Mouse (Mus musculus) fibroblast of lung, adult 2 months (primary cell): ENCODE data around the gene Abhd2.

ENCODE experiments used
- DNase-seq: peaks from one replicate; pipeline ENCODE4 v3.0.0-alpha.2; 2011; ENCODE audit warnings: low read depth

Abhd2 gene

DNA sequence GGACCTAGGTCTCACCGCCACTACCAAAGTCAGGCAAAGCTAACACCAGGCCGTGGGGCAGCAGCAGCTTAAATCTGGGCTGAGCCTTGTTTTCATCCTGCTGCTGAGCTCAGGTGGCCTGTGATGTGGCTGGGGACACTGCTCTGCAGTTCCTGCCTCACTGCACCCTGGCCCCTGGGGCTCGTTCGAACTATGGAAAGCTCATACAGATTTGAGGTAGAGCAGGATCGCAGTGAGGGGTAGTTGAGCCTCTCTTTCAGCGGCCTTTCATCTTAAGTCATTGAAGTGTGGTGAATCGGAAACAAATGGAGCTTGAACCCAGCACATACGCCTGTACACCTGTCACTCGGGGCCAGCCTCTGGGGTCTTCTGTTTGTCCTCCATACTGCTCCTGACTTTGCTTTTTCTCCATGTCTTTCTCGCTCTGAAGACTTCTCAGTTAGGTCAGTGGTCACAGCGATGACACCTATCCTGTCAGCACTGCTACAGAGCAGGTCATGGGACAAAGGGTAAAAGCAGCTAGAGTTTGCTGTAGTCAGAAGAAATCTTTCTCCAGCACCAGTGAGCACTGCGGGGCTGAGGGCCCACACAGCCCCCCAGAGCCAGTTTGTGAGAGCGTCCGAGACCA is 20.7 kb downstream of the Abhd2 start:
- DNase-seq, result no peak

DNA sequence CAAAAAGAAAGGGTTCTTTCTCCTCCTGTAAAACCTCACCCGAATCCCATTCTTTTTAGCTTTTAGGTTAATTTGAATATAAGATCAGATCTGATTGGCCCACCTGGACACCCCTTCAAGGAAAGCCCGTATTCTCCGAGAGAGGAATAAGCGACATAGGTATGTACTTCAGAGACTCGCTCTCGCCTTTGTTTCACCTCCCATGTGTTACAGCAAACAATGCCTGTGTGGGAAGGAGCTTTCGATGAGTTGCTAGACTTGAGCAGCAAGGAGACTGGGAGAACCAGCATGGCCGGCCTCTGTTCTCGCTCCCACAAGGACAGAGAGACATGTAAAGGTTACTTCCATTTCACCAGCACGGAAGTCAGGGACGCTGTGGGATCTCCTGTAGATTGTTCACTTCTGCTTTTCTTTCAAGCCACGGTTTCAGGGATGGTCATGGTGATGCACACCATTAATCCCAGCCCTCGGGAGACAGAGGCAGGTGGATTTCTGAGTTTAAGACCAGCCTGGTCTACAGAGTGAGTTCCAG is 21.5 kb downstream of the Abhd2 start:
- DNase-seq, result no peak

GRCm38 (mm10) chr7:79295196-79295826 is 22.3 kb downstream of the Abhd2 start:
- DNase-seq, result no peak

DNA sequence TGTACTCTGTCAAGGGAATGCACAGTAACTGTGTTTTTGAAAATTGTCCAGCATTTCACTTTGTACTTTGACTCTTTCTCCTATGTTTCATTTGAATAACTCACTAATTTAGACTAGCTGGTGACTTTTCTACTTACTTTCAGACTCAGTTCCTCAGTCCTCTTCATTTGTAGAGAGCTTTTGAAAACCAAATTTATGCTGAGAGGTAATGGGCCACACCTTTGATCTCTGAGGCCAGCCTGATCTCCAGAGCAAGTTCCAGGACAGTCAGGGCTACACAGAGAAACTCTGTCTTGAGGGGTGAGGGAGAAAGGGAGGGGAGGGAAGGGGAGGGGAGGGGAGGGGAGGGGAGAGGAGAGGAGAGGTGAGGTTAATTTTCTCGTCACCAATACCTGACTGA is 25.7 kb downstream of the Abhd2 start:
- DNase-seq, result no peak

DNA sequence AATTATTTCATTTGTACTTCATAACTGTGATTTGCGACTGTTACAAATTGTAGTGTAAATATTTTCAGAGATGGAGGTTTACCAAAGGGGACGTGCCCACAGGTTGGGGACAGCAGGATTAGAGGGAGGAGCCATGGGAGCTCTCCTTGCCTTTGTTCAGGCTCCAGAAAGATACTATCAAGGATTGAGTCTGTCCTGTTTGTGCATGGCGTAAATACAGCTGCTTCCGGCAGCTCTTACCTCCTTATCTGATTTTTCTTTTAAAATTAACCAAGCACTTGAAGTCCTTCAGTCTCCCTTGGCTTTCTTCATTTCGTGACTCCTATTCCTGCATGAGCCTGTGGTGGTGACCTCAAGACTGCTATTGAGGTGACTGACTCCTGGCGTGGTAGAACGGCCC is 26.5 kb downstream of the Abhd2 start:
- no peak for DNase-seq

DNA sequence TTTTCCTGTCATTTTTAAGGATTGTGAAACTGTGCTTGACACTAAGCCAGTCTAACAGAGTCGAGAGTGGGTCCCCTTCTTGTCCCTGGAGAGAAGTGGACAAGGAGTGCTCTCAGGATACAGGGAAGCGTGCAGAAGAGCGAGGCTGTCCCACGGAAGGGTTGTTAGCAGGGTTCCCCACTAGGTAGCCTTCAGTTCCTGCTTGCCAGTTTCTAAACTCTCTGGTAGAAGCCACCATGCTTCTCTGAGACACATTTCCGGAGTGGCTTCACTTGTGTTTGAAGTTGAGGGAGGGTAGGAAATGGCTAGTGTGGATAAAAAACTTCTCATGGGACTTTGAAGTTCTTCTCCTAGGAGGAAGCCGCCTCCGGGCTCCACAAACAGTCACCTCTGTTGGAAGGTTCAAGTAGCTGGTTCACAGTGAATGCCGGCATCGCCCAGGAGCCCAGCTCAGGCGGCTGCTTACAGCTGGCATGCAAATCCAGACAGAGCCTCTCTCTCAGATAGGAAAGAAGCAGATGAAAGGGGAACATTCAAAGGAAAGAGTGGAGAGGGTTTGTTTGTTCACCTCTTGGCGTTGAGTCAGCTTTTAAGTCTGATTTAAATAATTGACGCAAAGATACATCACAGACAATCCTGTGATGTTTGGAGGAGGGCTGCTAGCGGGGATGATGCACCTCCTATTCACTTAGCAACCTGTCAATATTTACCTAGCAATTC is 27.6 kb downstream of the Abhd2 start:
- DNase-seq, result no peak

DNA sequence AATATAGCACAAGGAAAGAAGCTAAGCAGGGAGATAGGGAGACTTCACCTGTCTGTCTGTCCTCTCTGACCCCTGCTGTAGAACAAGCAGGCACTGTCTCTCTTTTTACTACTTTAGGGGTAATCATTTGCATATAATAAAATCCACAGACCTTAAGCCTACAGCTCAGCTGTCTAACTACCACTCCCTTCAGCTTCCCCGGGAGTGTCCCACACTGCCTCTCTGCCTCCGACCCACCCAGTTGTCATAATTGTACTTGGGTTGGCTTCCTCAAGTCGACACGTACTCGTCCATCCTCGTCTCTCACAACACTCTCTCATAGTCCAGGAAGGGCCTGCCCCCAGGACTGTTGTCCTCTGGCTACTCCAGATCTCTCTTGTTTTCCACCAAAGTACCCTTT is 29.1 kb downstream of the Abhd2 start:
- no peak for DNase-seq

- no peak for DNase-seq
Measured at GRCm38 (mm10) chr7:79302586-79302985, 29.6 kb downstream of the Abhd2 start.

GRCm38 (mm10) chr7:79303183-79303761 is 30.3 kb downstream of the Abhd2 start:
- no peak for DNase-seq

- DNase-seq, result no peak
Measured at GRCm38 (mm10) chr7:79308455-79309030, 35.5 kb downstream of the Abhd2 start.

DNA sequence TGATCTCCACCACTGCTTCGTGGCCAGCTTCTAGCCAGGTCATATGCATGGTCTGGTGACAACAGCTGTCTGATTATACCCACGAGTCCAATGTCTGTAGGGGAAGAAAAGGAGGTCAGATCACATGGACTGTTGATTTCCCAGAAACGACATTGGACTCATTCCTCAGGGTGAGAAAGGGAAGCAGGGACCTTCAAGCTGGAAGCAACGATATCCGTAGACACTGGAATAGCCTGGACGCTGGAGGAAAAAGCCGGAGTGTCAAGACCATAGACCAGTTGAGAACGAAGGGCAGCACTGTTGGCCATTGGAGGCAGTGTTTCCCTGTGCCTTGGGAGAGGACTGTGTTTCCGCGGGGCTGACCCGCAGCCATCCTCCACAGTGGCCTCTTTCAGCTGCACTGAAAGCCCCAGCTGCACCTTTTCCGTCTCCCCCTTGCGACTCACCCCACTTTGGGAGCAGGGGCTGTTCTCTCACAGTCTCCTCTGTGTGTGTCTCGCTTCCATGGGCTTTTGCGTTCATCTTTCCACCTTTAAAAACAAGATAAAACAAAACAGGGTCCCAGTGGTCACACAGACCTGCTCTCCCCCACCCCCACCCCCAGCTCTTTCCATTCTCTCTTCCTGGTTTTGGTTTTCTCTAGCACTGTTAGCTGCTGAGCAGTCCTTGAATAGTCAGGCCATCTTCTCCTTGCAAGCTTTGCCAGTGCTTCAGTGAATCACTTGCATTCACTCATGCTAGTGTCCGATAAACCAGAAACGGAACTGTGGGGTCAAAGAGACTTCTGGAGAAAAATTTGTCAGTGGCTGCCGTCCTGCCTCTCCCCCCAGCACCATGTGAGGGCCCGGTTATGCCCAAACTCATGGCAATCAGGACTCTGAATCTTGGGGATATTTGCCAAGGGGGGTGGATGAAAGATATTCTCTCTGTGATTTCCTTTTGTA is 36.5 kb downstream of the Abhd2 start:
- no peak for DNase-seq

GRCm38 (mm10) chr7:79310191-79310555 is 37.2 kb downstream of the Abhd2 start:
- no peak for DNase-seq

DNA sequence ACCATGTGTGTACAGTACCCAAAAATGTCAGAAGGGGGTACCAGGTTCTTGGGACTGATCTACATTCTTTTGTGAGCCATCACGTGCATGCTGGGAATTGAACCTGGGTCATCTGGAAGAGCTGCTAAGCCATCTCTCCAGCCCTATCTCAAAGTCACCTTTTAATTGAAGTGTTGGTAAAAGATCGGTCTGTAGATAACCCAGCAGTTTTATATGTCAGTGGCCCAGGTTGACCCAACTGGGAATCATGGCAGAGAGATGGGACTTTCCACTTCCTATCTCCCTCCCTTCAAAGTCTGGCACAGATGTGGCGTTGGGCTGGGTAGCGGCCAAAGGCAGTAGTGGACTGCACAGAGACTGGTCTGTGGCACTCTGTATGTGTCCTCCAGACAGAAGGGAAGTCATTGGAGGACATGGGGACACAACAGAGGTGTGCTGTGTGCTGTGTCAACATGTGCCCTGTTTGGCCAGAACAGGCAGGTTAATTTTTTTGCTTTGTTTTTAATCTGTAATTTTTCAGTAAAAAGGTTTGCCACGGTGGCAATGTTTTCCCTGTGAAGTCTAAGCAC is 38.5 kb downstream of the Abhd2 start:
- DNase-seq, result no peak

DNA sequence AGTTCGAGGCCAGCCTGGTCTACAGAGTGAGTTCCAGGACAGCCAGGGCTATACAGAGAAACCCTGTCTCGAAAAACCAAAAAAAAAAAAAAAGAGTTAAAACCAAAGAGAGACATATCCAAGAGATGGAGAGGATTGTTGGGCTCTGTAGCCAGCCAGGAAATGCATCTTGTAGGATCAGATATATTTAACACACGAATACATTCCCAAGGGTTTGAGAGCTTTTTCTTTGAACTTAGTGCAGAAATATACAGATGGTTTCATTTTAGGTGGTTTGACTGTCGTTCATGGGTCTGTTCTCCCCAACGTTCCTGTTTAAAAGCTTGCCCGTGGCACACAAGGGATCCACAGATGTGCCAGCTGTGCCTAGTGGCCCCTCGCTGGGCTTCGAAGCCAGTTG is 39.2 kb downstream of the Abhd2 start:
- no peak for DNase-seq

DNA sequence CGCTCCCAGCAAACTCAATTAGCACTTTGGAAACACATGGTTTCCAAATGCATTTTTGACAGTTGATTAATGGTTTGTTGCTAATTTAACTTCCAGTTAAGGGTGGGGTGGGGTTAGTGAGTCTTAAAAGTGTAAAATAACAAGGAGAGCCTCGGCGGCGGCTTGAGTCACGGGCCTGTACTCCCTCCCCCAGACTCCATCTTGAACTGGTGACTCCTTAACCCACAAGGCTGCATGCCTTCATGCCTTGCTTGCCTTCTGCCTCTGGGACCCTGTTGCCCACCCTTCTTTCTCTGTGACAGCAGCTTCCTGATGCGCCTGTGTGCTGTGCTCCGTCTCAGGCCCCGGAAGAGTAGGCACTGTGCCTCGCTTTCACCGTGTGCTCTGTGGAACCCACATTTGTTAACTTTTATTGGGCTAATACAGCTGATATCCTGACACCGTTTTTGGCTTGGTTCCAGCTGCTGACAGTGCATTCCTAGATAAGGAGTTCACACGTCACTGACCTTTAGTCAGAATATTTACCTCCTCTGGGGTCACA is 40.6 kb downstream of the Abhd2 start:
- DNase-seq, result no peak

- DNase-seq, result no peak
Measured at GRCm38 (mm10) chr7:79314517-79314916, 41.5 kb downstream of the Abhd2 start.

- DNase-seq, result no peak
Measured at GRCm38 (mm10) chr7:79315149-79315548, 42.1 kb downstream of the Abhd2 start.

GRCm38 (mm10) chr7:79316069-79316695 is 43.2 kb downstream of the Abhd2 start:
- no peak for DNase-seq

DNA sequence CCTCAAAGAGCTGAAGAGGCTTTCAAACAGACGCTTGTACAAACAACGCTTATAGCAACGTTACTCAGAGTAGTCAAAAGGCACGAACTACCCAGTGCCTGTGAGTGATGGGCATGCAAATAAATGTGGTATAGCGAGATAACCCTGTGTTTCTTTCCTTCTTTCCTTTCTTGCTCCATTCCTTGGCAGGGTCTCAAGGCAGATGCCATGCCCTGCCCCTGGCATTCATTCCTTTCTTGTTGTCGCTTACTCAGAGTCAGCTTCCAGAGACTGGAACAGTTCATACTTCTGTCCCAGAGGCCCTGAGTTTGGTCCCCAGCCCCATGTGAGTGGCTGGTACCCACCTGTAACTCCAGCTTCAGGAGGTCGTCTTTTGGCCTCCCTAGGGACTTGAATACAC is 44.6 kb downstream of the Abhd2 start:
- no peak for DNase-seq

DNA sequence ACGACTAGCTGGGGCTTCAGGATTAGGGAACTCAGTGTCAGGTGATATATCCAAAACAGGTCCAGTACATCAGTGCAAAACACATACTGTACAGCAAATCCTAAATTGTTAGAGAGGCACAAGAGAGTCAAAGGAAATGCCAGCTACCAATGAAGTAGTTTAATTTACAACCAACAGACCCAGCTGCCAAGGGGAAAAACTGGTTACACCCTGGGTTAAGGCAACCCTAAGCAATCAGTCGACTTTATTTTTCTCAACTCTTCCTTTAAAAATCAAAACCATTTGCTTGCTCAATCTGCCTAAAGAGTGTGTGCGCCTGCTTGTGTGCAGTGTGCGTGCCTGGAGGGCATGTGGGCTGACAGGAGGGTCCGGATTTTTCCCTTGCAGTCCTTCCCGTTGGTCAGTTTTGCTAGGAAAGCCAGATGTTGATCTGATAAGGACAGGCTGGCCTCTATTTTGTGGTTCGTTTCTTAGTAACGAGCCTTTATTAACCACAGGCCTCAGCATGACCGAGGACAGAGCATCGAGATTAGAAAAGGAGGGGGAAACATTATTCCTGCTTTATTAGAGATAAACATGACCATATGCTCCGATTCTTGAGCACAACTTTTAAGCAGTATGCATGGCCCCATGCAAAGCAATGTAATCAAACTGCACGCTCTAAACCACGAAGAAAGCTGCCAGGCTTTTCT is 45.3 kb downstream of the Abhd2 start:
- peak; percentile 53 for DNase-seq
